Mouse (Mus musculus) B cell, adult 67 days (primary cell): ENCODE results near the gene Spam1. TPM values are rescaled to one million over a fixed set of nuclear protein-coding genes. Genes with fewer than 3 reads are reported as not detected.

Experiments used
- total RNA-seq, 2 experiments: library from RNA; stranded (reverse); gene quantifications; 4 replicates each; pipeline ENCODE4 v1.2.4; 2023

The Spam1 gene
- total RNA-seq, result not detected

DNA sequence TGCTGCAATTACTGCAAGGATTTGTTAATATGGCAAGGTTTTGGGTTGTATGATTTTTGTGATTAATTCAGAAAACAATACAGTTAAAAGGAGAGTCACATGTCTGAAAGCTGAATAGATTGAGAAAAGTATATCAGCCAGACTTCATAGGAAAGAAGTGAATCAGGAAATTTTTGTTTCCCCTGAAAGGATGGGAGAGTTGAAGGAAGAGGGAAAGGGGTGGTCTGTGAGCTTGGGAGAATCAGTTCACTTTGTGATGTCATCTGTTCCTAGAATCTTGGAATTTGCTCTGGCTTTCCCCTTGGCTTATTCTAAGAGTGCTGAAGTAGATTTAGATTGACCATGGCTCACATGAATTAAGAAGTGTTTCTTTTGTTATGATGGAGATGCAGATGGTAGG is at the start of gene Spam1:
TSS of gene Spam1 (plus strand) at position 301 of the 400 bp plus-strand sequence.

DNA sequence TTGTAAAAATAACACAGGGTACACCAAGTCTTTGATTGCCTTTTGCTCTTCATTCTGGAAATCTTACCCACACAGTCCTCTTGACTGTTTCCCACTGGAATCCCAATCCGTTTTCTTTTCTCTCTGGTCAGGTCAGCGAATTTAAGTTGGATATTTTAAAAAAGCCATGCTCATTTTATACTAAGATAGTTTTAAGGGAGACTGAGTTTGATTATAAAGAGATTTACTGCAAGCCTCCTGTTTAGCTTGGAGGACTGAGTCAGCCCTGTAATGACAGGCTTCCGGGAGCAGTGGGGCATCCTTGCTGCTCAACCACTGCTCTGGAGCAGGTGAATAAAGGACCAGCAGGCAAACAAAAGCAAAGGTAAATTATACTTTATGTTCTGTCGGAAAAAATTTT is 43.0 kb upstream of the Spam1 start, which contains the start of gene Hyal4:
TSS of gene Hyal4 (plus strand) at position 301 of the 400 bp plus-strand sequence.

Other genes starting within 250 kb of the Spam1 start
- gene Lmod2, start 193.4 kb upstream of the Spam1 start, total RNA-seq, result not detected
- gene Wasl, start 126.2 kb upstream of the Spam1 start, total RNA-seq, result 10 to 100 TPM; 47.5 to 57.3 TPM
- not detected for gene Hyal6, start 57.9 kb upstream of the Spam1 start, total RNA-seq
- not detected for gene Hyal4, start 42.9 kb upstream of the Spam1 start, total RNA-seq
- gene Hyal5, start 66.8 kb downstream of the Spam1 start, total RNA-seq, result not detected
- gene Tmem229a, start 165.1 kb downstream of the Spam1 start, total RNA-seq, result not detected